Mouse (Mus musculus) midbrain, embryonic 12.5 days (tissue): ENCODE results near the gene Cdh9. TPM values are rescaled to one million over a fixed set of nuclear protein-coding genes. Genes with fewer than 3 reads are reported as not detected.
A peak's percentile ranks its signal among the peaks of the same experiment; 100 is the strongest.

Experiments
- ATAC-seq: fragments of 200-750 bp; cut with Nextera tagmentation; 2 replicates; pipeline ENCODE4 v1.8.0; 2017; ENCODE audit warnings: low read depth, moderate TSS enrichment, moderate library complexity; ENCODE audit not compliant: low FRiP score
- H3K27ac ChIP-seq: fragments of 300-500 bp; sonication (generic); replicated peaks from 2 replicates; pipeline ENCODE4 v1.5.1; 2016; ENCODE audit warnings: mild to moderate bottlenecking
- H3K27me3 ChIP-seq: fragments of 300-500 bp; sonication (generic); 2 replicates; pipeline ENCODE4 v1.6.1; 2016; ENCODE audit warnings: mild to moderate bottlenecking
- H3K36me3 ChIP-seq: fragments of 300-500 bp; sonication (generic); 2 replicates; pipeline ENCODE4 v1.6.1; 2016
- H3K4me1 ChIP-seq: fragments of 300-500 bp; sonication (generic); 2 replicates; pipeline ENCODE4 v1.6.1; 2016
- H3K4me2 ChIP-seq: fragments of 300-500 bp; sonication (generic); replicated peaks from 2 replicates; pipeline ENCODE4 v1.6.1; 2016; ENCODE audit warnings: mild to moderate bottlenecking, moderate library complexity
- H3K4me3 ChIP-seq: fragments of 300-500 bp; sonication (generic); 2 replicates; pipeline ENCODE4 v1.5.1; 2016; ENCODE audit warnings: mild to moderate bottlenecking
- H3K9ac ChIP-seq: fragments of 300-500 bp; sonication (generic); replicated peaks from 2 replicates; pipeline ENCODE4 v1.6.1; 2016; ENCODE audit warnings: mild to moderate bottlenecking, moderate library complexity
- H3K9me3 ChIP-seq: fragments of 300-500 bp; sonication (generic); 2 replicates; pipeline ENCODE4 v1.6.1; 2016; ENCODE audit warnings: mild to moderate bottlenecking
- WGBS: fragments of 180-500 bp; shearing (Covaris S2); methylation state at CpG from one replicate; pipeline ENCODE4 v1.1.7; 2016; 5-methylcytosine and 5-hydroxymethylcytosine counted together
- polyA plus RNA-seq: library from polyadenylated mRNA; unstranded; fragments of >200 nt; fragmentation: Nextera tagmentation; extraction: Ambion mirVana; gene quantifications from 2 replicates; pipeline ENCODE4 v1.2.1, GENCODE M21; 2016

Cdh9 gene
- polyA plus RNA-seq = 0.65 and 1.1 TPM in 2 replicates

DNA sequence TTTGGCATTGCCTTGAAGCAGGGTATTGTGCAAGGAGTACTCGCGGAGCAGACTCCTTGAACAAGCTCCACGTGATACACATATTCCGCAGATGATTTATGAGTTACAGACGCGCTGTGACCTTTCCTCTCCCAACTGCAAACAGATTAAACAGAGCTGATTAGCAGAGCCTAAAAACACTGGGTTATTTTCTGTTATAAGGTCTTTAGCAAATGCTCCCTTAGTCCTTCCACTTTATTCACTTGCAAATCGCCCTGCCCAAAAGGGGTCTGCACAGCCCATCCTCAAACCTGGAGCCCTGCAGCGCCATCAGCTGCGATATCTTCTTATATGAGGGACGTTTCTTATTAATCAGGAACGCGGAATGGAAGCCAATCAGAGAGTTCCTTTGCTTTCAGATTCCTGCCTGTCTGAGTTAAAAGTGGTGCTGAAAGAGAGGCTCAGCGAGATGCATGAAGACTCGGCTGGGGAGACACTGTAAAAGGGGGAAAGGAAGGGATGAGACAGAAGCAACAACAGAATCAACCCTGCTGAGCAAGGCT is at the start of gene Cdh9:
Cdh9 (plus strand) TSS at position 287 of the 542 bp plus-strand sequence.
- no peak within 1 kb of the TSS; the same call in 1 of the 2 replicates for H3K9ac ChIP-seq
- peak; percentile 73 for ATAC-seq
- H3K27me3 ChIP-seq = no peaks in the 10 kb centered on the region
- peak within 1 kb of the TSS; percentile 56 for H3K4me2 ChIP-seq
- no peaks in the 10 kb centered on the region for H3K4me1 ChIP-seq
- H3K9me3 ChIP-seq = no peaks in the 10 kb centered on the region
- peak within 1 kb of the TSS; percentile 39 for H3K4me3 ChIP-seq
- WGBS = 3% methylated on average over 14 of the region's 14 CpGs
- H3K27ac ChIP-seq = no peak within 1 kb of the TSS
- no peaks in the 10 kb centered on the region for H3K36me3 ChIP-seq

- no peak overlapping the region for H3K27ac ChIP-seq
- 84% methylated on average over 5 of the region's 5 CpGs for WGBS
- H3K4me3 ChIP-seq = no peak overlapping the region
- no peaks in the 10 kb centered on the region for H3K9me3 ChIP-seq
- no peaks in the 10 kb centered on the region for H3K27me3 ChIP-seq
- H3K36me3 ChIP-seq = no peaks in the 10 kb centered on the region
- H3K4me1 ChIP-seq = no peaks in the 10 kb centered on the region
- no peak overlapping the region for H3K9ac ChIP-seq
- ATAC-seq = no peak
- no peak overlapping the region for H3K4me2 ChIP-seq
Measured at GRCm38 (mm10) chr15:16679096-16679495, 49.5 kb upstream of the Cdh9 start.

- no peaks in the 10 kb centered on the region for H3K4me1 ChIP-seq
- ATAC-seq = no peak
- WGBS = 84% methylated on average over 3 of the region's 3 CpGs
- H3K4me3 ChIP-seq = no peak overlapping the region
- H3K9ac ChIP-seq = no peak overlapping the region
- H3K27ac ChIP-seq = no peak overlapping the region
- H3K36me3 ChIP-seq = no peaks in the 10 kb centered on the region
- H3K4me2 ChIP-seq = no peak overlapping the region
- H3K27me3 ChIP-seq = no peaks in the 10 kb centered on the region
- H3K9me3 ChIP-seq = no peaks in the 10 kb centered on the region
Measured at GRCm38 (mm10) chr15:16699821-16700220, 28.7 kb upstream of the Cdh9 start.

GRCm38 (mm10) chr15:16702340-16702739 is 26.2 kb upstream of the Cdh9 start:
- no peak for ATAC-seq
- no peaks in the 10 kb centered on the region for H3K4me1 ChIP-seq
- WGBS = 77% methylated on average over 1 of the region's 1 CpGs

DNA sequence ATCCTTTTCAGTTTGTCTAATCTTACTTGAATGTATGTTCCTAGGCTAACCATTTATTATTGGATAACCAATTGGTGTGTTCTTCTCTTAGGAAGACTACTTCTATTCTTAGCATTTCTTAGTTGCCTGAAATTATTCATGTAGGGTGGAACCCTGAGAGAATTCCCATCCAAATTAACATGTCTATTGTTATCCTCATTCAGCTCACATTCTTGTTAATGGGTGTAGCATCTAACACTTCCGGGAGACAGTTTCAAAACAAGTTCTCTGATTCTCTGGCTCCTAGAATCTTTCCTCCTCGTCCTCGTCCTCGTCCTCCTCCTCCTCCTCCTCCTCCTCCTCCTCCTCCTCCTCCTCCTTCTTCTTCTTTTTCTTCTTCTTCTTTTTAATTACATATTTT is 10.5 kb downstream of the Cdh9 start:
- Histone ChIP-seq H3K4me1 (no peaks in the 10 kb centered on the region), H3K4me2 (no peak overlapping the region), H3K9ac (no peak overlapping the region), H3K4me3 (no peak overlapping the region), H3K9me3 (no peaks in the 10 kb centered on the region), H3K36me3 (no peaks in the 10 kb centered on the region), H3K27me3 (no peaks in the 10 kb centered on the region), H3K27ac (no peak overlapping the region)
- WGBS = 79% methylated on average over 4 of the region's 4 CpGs
- no peak for ATAC-seq

More at GRCm38 (mm10) chr15:16702340-16702739, 26.2 kb upstream of the Cdh9 start:
- Histone ChIP-seq H3K27me3 (no peaks in the 10 kb centered on the region), H3K4me2 (no peak overlapping the region), H3K4me3 (no peak overlapping the region), H3K9ac (no peak overlapping the region), H3K27ac (no peak overlapping the region), H3K9me3 (no peaks in the 10 kb centered on the region), H3K36me3 (no peaks in the 10 kb centered on the region)

DNA sequence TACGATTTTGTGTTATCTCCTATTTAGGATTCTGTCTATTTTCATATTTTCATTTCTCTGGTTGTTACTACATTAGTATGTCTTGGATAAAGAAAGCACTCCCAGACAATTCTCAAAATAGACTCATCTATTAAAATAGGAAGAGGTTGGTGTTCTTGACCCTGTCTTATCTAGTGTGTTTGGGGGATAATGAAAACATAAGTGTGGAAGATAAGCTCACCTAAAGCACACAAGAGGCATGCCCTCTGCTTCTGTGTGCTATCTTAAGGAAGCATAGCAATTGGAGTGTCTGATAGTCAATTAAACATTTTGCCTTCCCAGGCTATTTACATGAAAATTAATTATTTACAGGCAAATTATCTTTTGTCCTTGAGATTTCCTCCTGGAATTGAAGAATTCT is 18.1 kb downstream of the Cdh9 start:
- ATAC-seq = no peak
- Histone ChIP-seq H3K4me2 (no peak overlapping the region), H3K4me3 (no peak overlapping the region), H3K36me3 (no peaks in the 10 kb centered on the region), H3K4me1 (no peaks in the 10 kb centered on the region), H3K27me3 (no peaks in the 10 kb centered on the region), H3K27ac (no peak overlapping the region), H3K9ac (no peak overlapping the region), H3K9me3 (no peaks in the 10 kb centered on the region)
- WGBS = 96% methylated on average over 1 of the region's 1 CpGs

DNA sequence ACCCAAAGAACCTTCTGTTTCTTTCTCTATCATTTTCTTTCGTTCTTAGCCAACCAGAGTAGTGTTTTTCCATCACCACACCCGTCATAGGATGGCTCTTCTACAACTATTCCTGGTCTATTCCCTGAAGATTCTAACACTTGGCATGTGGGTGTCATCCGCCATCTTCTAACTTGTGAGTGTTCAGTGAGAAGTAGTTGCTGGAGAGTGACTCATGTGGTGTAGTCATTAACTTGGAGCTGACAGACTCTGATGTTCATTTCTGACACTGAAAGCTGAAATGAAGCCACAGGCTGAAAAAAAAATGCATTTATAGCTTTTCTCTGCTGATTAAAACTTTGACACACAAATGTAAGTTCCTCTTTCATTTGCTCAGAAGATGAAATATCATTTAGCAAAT is 34.7 kb downstream of the Cdh9 start:
- Histone ChIP-seq H3K4me1 (no peaks in the 10 kb centered on the region), H3K9ac (no peak overlapping the region), H3K27me3 (no peaks in the 10 kb centered on the region), H3K4me2 (no peak overlapping the region), H3K9me3 (no peaks in the 10 kb centered on the region), H3K36me3 (no peaks in the 10 kb centered on the region), H3K27ac (no peak overlapping the region), H3K4me3 (no peak overlapping the region)
- WGBS = 82% methylated on average over 3 of the region's 3 CpGs
- ATAC-seq = no peak

GRCm38 (mm10) chr15:16784575-16784974 is 56.0 kb downstream of the Cdh9 start:
- Histone ChIP-seq H3K4me3 (no peak overlapping the region), H3K27me3 (no peaks in the 10 kb centered on the region), H3K4me2 (no peak overlapping the region), H3K27ac (no peak overlapping the region), H3K36me3 (no peaks in the 10 kb centered on the region), H3K9me3 (no peaks in the 10 kb centered on the region), H3K9ac (no peak overlapping the region), H3K4me1 (no peaks in the 10 kb centered on the region)
- ATAC-seq = no peak
- 44% methylated on average over 1 of the region's 1 CpGs for WGBS

GRCm38 (mm10) chr15:16792857-16793256 is 64.3 kb downstream of the Cdh9 start:
- WGBS = 81% methylated on average over 3 of the region's 3 CpGs
- no peak overlapping the region for H3K9ac ChIP-seq
- H3K36me3 ChIP-seq = no peaks in the 10 kb centered on the region
- H3K4me3 ChIP-seq = no peak overlapping the region
- no peaks in the 10 kb centered on the region for H3K27me3 ChIP-seq
- H3K4me2 ChIP-seq = no peak overlapping the region
- H3K27ac ChIP-seq = no peak overlapping the region
- no peaks in the 10 kb centered on the region for H3K4me1 ChIP-seq
- ATAC-seq = no peak
- H3K9me3 ChIP-seq = no peaks in the 10 kb centered on the region

DNA sequence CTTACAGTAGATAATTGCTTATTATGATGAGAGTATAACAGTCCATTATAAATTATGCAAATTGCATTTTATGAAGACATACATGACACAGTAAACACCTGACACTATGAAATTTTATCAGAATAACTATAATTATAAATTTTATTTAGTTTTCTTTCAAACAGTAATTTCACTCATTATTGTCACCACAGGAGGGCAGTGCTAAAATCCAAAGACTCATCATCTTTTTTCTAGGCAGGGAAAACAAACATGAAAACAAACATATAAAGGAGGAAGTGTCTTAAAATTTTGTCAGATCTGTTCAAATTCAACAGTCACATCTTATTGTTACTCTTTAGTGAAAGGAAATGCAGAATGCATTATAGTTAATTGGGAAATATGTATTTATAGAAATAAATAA is 72.7 kb downstream of the Cdh9 start:
- no peak for ATAC-seq
- Histone ChIP-seq H3K4me1 (no peaks in the 10 kb centered on the region), H3K4me2 (no peak overlapping the region), H3K27me3 (no peaks in the 10 kb centered on the region), H3K27ac (no peak overlapping the region), H3K36me3 (no peaks in the 10 kb centered on the region), H3K9me3 (no peaks in the 10 kb centered on the region), H3K9ac (no peak overlapping the region), H3K4me3 (no peak overlapping the region)

DNA sequence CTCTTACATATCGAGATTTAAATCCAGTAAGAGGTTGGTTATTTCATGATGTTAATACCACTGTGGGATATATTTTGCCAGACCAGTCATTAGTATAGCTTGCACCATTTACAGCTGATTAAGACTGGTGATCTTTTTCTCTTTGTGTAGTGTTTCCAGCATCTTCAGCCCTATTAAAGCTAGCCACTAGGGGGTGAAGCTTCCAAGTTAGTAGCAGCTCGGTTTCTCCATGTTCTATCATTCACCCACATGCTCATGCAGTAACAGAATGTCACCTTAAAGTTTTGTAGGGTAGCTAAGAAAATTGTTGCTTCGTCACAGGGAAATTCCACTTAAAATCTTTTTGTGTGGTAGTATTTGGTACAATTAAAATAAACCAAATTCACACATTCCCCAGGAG is 82.2 kb downstream of the Cdh9 start:
- Histone ChIP-seq H3K4me3 (no peak overlapping the region), H3K4me1 (no peaks in the 10 kb centered on the region), H3K27me3 (no peaks in the 10 kb centered on the region), H3K27ac (no peak overlapping the region), H3K9ac (no peak overlapping the region), H3K36me3 (no peaks in the 10 kb centered on the region), H3K4me2 (no peak overlapping the region), H3K9me3 (no peaks in the 10 kb centered on the region)
- 68% methylated on average over 3 of the region's 3 CpGs for WGBS
- ATAC-seq = no peak

DNA sequence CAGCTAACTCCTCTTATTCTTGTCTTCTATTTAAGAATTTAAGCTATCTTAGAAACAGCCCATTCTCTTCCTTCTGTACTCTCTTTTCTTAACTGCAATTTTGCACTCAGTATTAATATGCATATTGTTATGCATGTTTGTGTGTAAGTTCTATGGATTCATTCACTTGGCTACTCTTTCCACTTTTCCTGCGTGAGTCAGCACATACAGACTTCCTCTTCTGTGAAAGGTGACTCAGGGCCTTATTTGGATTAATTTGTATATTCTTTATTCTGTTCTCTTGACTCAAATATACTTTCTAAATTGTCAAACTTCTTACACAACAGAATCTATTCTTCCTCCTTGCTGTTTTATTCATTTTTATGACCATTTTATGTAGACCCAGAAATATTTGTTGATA is 85.5 kb downstream of the Cdh9 start:
- Histone ChIP-seq H3K36me3 (no peaks in the 10 kb centered on the region), H3K4me3 (no peak overlapping the region), H3K27me3 (no peaks in the 10 kb centered on the region), H3K4me2 (no peak overlapping the region), H3K27ac (no peak overlapping the region), H3K4me1 (no peaks in the 10 kb centered on the region), H3K9ac (no peak overlapping the region), H3K9me3 (no peaks in the 10 kb centered on the region)
- 79% methylated on average over 1 of the region's 1 CpGs for WGBS
- ATAC-seq = no peak

GRCm38 (mm10) chr15:16834761-16835160 is 106.2 kb downstream of the Cdh9 start:
- 85% methylated on average over 1 of the region's 1 CpGs for WGBS
- Histone ChIP-seq H3K27me3 (no peaks in the 10 kb centered on the region), H3K4me2 (no peak overlapping the region), H3K4me1 (no peaks in the 10 kb centered on the region), H3K36me3 (no peaks in the 10 kb centered on the region), H3K9me3 (no peaks in the 10 kb centered on the region), H3K4me3 (no peak overlapping the region), H3K27ac (no peak overlapping the region), H3K9ac (no peak overlapping the region)
- no peak for ATAC-seq
